In the genomic region with DNA sequence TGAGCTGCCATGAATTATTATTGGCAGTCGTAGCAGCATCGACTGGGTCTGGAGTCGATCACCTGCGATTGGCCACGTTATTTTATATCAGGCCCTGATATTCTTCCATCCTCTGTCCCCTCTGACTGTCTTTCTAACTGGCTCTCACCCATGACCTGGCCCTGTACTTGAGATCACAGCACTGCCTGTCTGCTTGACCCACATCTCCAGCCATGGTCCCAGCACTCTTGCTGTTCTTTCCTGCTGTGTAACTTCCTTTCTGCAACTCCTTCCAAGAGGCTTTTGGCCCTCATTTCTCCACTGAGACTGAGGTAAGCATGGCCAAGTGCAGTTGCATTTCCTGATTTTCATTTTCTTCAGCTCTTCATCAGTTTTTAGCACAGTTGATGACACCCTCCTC, we compare ENCODE assay signal across 18 mouse cellular contexts.
DNase-seq lines count a peak whose midpoint lies in the region; ATAC-seq and TF ChIP-seq lines count a peak whose summit lies in the region.
"Had no signal": no experiment of that assay in that cellular context is flagged by ENCODE, and none has a peak within 500 bp of the region (broad histone marks: within the 10 kb centered on the region; RNA-seq: fewer than 3 reads in every experiment).

No protein-coding gene starts in this region.

- peaks cover 53% of the 10 kb centered on the region for H3K79me2 ChIP-seq in C2C12 (ENCODE audit: control insufficient read depth, insufficient read depth)

- H3K4me1 ChIP-seq in embryonic facial prominence, embryonic 14.5 days (ENCODE audit: control insufficient read depth, insufficient read depth, low read length): no peaks in the 10 kb centered on the region
- H3K4me1 ChIP-seq in embryonic facial prominence, embryonic 10.5 days: no peaks in the 10 kb centered on the region
- H3K4me1 ChIP-seq: hindbrain, embryonic 13.5 days; limb, embryonic 15.5 days; midbrain, embryonic 13.5 days had no signal

- no peak overlapping the region for H3K4me3 ChIP-seq in embryonic facial prominence, embryonic 14.5 days (ENCODE audit: low read depth, low read length)
- H3K4me3 ChIP-seq in embryonic facial prominence, embryonic 10.5 days: no peak overlapping the region
- peak overlapping the region; percentile 34 for H3K4me3 ChIP-seq in C2C12 (ENCODE audit: insufficient read depth, poor library complexity, severe bottlenecking)
- H3K4me3 ChIP-seq: heart, embryonic 13.5 days; hindbrain, embryonic 13.5 days; limb, embryonic 15.5 days; midbrain, embryonic 13.5 days had no signal

- H3K9ac ChIP-seq in embryonic facial prominence, embryonic 14.5 days (ENCODE audit: low read depth, low read length): no peak overlapping the region
- H3K9ac ChIP-seq: heart, embryonic 13.5 days; hindbrain, embryonic 13.5 days; limb, embryonic 15.5 days; liver, postnatal 0 days; midbrain, embryonic 13.5 days had no signal

- no peak for TF ChIP-seq CTCF in C2C12 (IDR thresholded peaks at IDR 0.05; ENCODE audit: control insufficient read depth, insufficient read depth, insufficient read length)

- H3K27ac ChIP-seq in embryonic facial prominence, embryonic 14.5 days (replicated peaks; ENCODE audit: low read depth, low read length): no peak overlapping the region
- no peak overlapping the region for H3K27ac ChIP-seq in embryonic facial prominence, embryonic 10.5 days (replicated peaks)
- H3K27ac ChIP-seq: heart, embryonic 13.5 days; hindbrain, embryonic 13.5 days; limb, embryonic 15.5 days; macrophage; midbrain, embryonic 13.5 days had no signal

- peaks cover 48% of the 10 kb centered on the region for H3K79me3 ChIP-seq in C2C12 (ENCODE audit: low read depth)

- no peaks in the 10 kb centered on the region for H3K36me3 ChIP-seq in embryonic facial prominence, embryonic 14.5 days (ENCODE audit: control insufficient read depth, insufficient read depth, low read length)
- H3K36me3 ChIP-seq in embryonic facial prominence, embryonic 10.5 days (replicated peaks): no peaks in the 10 kb centered on the region
- H3K36me3 ChIP-seq in C2C12 (ENCODE audit: control insufficient read depth, insufficient read depth): peaks cover 36% of the 10 kb centered on the region
- H3K36me3 ChIP-seq: heart, embryonic 13.5 days; hindbrain, embryonic 13.5 days; limb, embryonic 15.5 days; midbrain, embryonic 13.5 days had no signal

- ATAC-seq in embryonic facial prominence, embryonic 14.5 days (ENCODE audit: low read depth): no peak
- ATAC-seq: intestine, embryonic 16.5 days; liver, postnatal 0 days; midbrain, embryonic 13.5 days had no signal

- 63% methylated on average over 5 of the region's 5 CpGs for WGBS in embryonic facial prominence, embryonic 14.5 days
- 82% methylated on average over 5 of the region's 5 CpGs for WGBS in embryonic facial prominence, embryonic 10.5 days

- H3ac ChIP-seq in C2C12 (ENCODE audit: control insufficient read depth, insufficient read length, low read depth): peak overlapping the region; percentile 74

- no peak overlapping the region for H3K4me2 ChIP-seq in embryonic facial prominence, embryonic 14.5 days (ENCODE audit: low read depth, low read length)
- H3K4me2 ChIP-seq: heart, embryonic 13.5 days; hindbrain, embryonic 13.5 days; limb, embryonic 15.5 days; midbrain, embryonic 13.5 days had no signal

- DNase-seq in embryonic facial prominence, embryonic 14.5 days (ENCODE audit: low spot score): peak; percentile 17
- DNase-seq in embryonic facial prominence, embryonic 10.5 days (ENCODE audit: low spot score): no peak
- peak; percentile 5 for DNase-seq in cerebellum, adult 8-10 months
- peak; percentile 18 for DNase-seq in gastrocnemius, postnatal 25 days
- DNase-seq in frontal cortex, postnatal 36 days (ENCODE audit: low spot score in 2 of 2): no peak
- DNase-seq in kidney, adult 18-20 months: no peak
- DNase-seq in lung, adult 18-20 months: no peak
- DNase-seq: B cell, adult 2 months; layer of hippocampus, adult 9-11 months; liver, postnatal 0 days; thymus, adult 2 months had no signal

- no peaks in the 10 kb centered on the region for H3K27me3 ChIP-seq in embryonic facial prominence, embryonic 14.5 days (replicated peaks; ENCODE audit: control insufficient read depth, insufficient read depth, low read length)
- H3K27me3 ChIP-seq in embryonic facial prominence, embryonic 10.5 days (replicated peaks; ENCODE audit: low read depth, poor library complexity, severe bottlenecking): no peaks in the 10 kb centered on the region
- H3K27me3 ChIP-seq in C2C12 (ENCODE audit: control insufficient read depth, insufficient read depth, insufficient read length): no peaks in the 10 kb centered on the region
- H3K27me3 ChIP-seq: heart, embryonic 13.5 days; hindbrain, embryonic 13.5 days; limb, embryonic 15.5 days; midbrain, embryonic 13.5 days had no signal

- H3K9me3 ChIP-seq in embryonic facial prominence, embryonic 14.5 days (ENCODE audit: control insufficient read depth, low read length): no peaks in the 10 kb centered on the region
- no peaks in the 10 kb centered on the region for H3K9me3 ChIP-seq in embryonic facial prominence, embryonic 10.5 days
- H3K9me3 ChIP-seq: heart, embryonic 13.5 days; hindbrain, embryonic 13.5 days; limb, embryonic 15.5 days; midbrain, embryonic 13.5 days had no signal

TF ChIP-seq in C2C12, 6 proteins besides CTCF, POLR2A, EP300 and RAD21:
- TF ChIP-seq MAX (IDR thresholded peaks at IDR 0.05) (peak; percentile 18), CEBPB (IDR thresholded peaks at IDR 0.05; ENCODE audit: low read depth) (no peak)

Comparison
In these comparisons a context has a peak if more than half of its experiments do, and no peak if none do; other contexts are left out.
1. DNase-seq: peak in embryonic facial prominence, embryonic 14.5 days (single experiment), cerebellum, adult 8-10 months (single experiment) and gastrocnemius, postnatal 25 days (single experiment); none in embryonic facial prominence, embryonic 10.5 days (single experiment), frontal cortex, postnatal 36 days (0 of 2), kidney, adult 18-20 months (single experiment) and lung, adult 18-20 months (0 of 2).